Mouse (Mus musculus): Measurements from ENCODE around the gene Tppp2. TPM values are rescaled to one million over a fixed set of nuclear protein-coding genes. Genes with fewer than 3 reads are reported as not detected.

Gene Tppp2
- not detected in 2 replicates for polyA plus RNA-seq (2012; ENCODE audit: low replicate concordance)

DNA sequence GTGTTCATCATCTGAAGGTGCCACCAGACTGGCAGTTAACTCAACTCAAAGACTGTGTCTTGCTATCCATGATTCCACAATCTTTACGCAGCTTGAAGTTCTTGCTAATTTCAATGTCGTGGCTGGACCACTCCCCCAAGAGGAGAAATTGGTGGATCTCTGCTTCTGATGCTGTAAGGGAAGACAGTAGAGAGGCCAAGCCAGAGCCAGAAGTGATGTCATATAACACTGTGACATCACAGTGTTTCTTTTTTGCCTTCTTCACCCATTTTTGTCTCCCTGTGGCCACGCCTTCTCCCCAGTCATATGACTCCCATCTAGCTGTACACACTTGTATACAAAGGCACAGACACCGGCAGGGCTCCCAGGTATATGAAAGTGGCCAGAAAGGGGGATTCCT lies at the start of gene Tppp2:
Gene Tppp2, plus strand, starts transcription at position 301 of the 400 bp plus-strand sequence.

DNA sequence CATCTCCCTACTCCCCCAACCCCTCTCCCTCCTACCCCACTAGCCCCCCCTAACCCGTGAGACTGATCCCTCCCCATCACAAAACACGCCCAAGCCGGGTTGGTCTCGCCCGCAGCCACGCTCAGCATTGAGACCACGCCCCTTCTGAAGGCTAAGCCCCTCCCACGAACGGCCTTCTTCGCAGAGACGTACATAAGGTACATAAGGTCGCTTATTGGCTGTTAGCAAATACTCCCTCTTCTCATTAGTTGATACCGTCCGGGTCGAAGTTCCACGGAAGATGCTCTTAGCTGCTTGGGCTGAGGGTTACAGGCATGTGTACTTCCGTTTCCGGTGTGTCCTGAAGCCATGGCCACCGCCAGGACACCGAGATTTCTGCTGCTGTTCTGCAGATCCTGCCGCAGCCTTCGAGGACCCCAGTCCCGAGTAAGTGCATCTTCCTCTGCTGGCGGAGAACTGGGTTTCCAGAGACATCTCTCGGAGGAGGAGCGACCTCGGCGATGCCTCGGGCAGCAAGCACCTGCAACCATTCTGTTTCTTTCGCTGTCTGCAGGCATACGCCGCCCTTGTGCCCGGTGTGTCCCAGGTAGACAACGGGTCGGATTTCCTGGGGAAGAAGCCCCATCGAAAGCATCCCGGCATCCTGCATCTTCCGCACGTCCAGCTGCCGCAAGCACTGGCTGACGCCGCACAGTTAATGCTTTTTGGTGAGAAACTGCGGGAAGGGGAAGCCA lies 33.5 kb upstream of the Tppp2 start, which contains the start of gene Mettl17:
Gene Mettl17, plus strand, starts transcription at position 245 of the 734 bp plus-strand sequence.

DNA sequence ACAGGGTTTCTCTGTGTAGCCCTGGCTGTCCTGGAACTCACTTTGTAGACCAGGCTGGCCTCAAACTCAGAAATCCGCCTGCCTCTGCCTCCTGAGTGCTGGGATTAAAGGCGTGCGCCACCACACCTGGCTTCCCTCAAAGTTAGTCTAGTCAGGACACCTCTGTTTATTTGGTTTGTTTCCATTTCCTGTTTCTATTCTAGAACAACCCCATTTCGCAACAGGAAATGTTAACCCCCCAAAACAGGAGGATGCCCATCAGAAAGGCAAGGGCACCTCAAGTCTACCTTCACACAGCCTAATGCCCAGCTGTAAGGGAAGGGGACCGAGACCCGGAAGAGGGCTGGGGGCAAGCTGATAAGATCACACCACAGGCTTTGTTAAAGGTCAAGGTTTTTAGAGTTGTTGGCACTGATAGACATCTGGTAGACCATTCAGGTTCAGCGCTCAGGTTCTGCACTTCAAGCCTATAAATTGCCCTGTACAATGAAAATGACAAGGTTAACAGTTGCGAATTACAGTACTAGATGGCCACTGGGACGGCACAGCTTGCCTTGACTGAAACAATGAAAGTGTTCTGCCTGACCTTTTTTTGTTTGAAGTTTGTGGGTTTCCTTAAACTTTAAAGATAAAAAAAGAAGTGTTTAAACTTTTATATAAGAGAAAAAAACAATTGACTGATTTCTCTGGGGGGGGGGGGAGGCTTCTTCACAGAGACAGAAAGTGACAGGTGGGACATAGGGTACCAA lies 25.9 kb upstream of the Tppp2 start, which contains the start of gene Slc39a2:
Gene Slc39a2, plus strand, starts transcription at position 699 of the 749 bp plus-strand sequence.

DNA sequence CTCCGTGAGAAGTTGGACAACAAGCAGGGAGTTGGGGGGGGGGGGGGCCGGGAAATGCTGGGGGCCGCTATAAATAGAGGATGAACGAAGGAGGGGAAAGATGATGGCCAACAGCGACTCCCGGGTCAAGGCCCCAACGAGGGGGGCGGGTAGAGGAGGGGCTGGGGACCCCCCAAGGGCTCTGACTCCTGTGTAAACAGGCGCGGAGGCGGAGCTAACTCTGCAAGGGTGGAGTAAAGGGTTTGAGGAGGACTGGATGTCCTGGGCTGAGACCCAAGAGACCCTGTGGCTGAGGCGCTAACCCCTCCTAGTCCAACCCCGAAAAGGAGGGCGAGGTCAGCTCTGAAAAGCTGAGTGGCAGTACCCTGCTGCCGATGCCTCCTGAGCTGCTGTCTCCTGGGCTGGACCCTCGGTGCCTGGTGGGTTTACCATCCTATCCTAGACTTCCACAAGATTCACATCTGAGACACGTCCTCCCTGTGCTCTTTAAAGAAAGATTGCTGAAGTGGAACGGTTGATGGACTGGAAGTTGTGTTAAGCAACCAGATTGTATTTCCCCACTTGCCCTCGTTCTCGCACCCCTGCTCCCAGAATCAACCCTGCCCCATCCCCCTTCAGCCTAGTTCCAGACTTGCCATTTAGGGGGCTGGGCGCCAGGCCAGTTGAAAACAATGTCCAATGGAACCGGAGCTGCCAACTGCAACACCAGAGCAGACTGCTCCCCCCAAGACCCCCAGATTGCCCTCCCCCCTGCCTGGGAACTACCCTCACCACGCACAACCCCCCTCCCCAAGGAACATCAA lies 4.1 kb upstream of the Tppp2 start, which contains the start of gene Ndrg2:
Gene Ndrg2, minus strand, starts transcription at position 199 of the 803 bp plus-strand sequence.

DNA sequence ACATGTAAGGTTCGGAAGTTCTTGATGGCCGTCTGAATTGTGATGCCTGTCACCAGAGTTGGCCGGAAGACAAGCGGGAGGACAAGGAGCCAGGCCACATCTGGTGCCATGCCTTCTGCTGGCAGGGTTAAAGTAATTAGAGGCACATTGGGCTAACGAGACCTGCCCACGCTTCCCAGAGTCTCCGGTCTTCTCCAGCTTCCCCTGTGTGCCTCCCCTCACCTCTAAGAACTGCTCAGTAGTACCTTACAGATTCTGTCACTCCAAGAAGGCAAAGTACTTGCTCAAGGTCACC lies 4.3 kb downstream of the Tppp2 start, which contains the start of gene Rnase13:
Gene Rnase13, minus strand, starts transcription at position 203 of the 295 bp plus-strand sequence.

Other genes starting within 250 kb of the Tppp2 start
- gene Gm17079, start 223.0 kb upstream of the Tppp2 start, polyA plus RNA-seq (2012; ENCODE audit: low replicate concordance) = not detected in 2 replicates
- not detected in 2 replicates for gene Gm5800, start 201.2 kb upstream of the Tppp2 start, polyA plus RNA-seq (2012; ENCODE audit: low replicate concordance)
- gene Ang4, start 144.8 kb upstream of the Tppp2 start, polyA plus RNA-seq (2012; ENCODE audit: low replicate concordance) = not detected in 2 replicates
- gene AY358078, start 118.4 kb upstream of the Tppp2 start, polyA plus RNA-seq (2012; ENCODE audit: low replicate concordance) = not detected in 2 replicates
- gene Ear6, start 64.7 kb upstream of the Tppp2 start, polyA plus RNA-seq (2012; ENCODE audit: low replicate concordance) = not detected in 2 replicates
- 1.7 and 22.2 TPM in 2 replicates for gene Mettl17, start 33.6 kb upstream of the Tppp2 start, polyA plus RNA-seq (2012; ENCODE audit: low replicate concordance)
- 0.07 TPM in 1 of 2 replicates, not detected in the other for gene Slc39a2, start 25.5 kb upstream of the Tppp2 start, polyA plus RNA-seq (2012; ENCODE audit: low replicate concordance)
- 2.5 and 3.3 TPM in 2 replicates for gene Ndrg2, start 4.3 kb upstream of the Tppp2 start, polyA plus RNA-seq (2012; ENCODE audit: low replicate concordance)
- gene Rnase13, start 4.3 kb downstream of the Tppp2 start, polyA plus RNA-seq (2012; ENCODE audit: low replicate concordance) = not detected in 2 replicates
- gene Arhgef40, start 66.3 kb downstream of the Tppp2 start, polyA plus RNA-seq (2012; ENCODE audit: low replicate concordance) = 192 and 325 TPM in 2 replicates
- gene Tmem253, start 97.2 kb downstream of the Tppp2 start, polyA plus RNA-seq (2012; ENCODE audit: low replicate concordance) = not detected in 2 replicates
- gene Zfp219, start 102.3 kb downstream of the Tppp2 start, polyA plus RNA-seq (2012; ENCODE audit: low replicate concordance) = 60.3 and 76.3 TPM in 2 replicates
- gene Olfr221, start 124.0 kb downstream of the Tppp2 start, polyA plus RNA-seq (2012; ENCODE audit: low replicate concordance) = not detected in 2 replicates
- gene Hnrnpc, start 185.6 kb downstream of the Tppp2 start, polyA plus RNA-seq (2012; ENCODE audit: low replicate concordance) = 8.3 and 14.3 TPM in 2 replicates
- 0.23 and 0.32 TPM in 2 replicates for gene Rpgrip1, start 192.3 kb downstream of the Tppp2 start, polyA plus RNA-seq (2012; ENCODE audit: low replicate concordance)

All from leukemia stem cell, adult 10-12 weeks (primary cell).